Mouse (Mus musculus) limb, embryonic 11.5 days (tissue): ENCODE results near the gene Zfp78. TPM values are rescaled to one million over a fixed set of nuclear protein-coding genes. Genes with fewer than 3 reads are reported as not detected.
"Not testable (repeated sequence)": the region's sequence is repeated elsewhere in the genome, so short reads cannot be mapped to it uniquely, and the experiment has no call there.

Source experiments
- ATAC-seq: fragments of 200-750 bp; cut with Nextera tagmentation; 2 replicates; pipeline ENCODE4 v1.8.0; 2017; ENCODE audit warnings: low read depth; ENCODE audit not compliant: insufficient number of reproducible peaks, low FRiP score, low TSS enrichment
- DNase-seq: peaks from one replicate; pipeline ENCODE4 v3.0.0-alpha.2; 2015; ENCODE audit warnings: low spot score
- H3K27ac ChIP-seq: fragments of 300-500 bp; sonication (generic); replicated peaks from 2 replicates; pipeline ENCODE4 v1.5.1; 2014; ENCODE audit warnings: low read depth, mild to moderate bottlenecking, low read length
- H3K27me3 ChIP-seq: fragments of 300-500 bp; sonication (generic); 2 replicates; pipeline ENCODE4 v1.6.1; 2014; ENCODE audit warnings: mild to moderate bottlenecking, low read length, mixed read lengths; ENCODE audit not compliant: control insufficient read depth, insufficient read depth
- H3K36me3 ChIP-seq: fragments of 300-500 bp; sonication (generic); 2 replicates; pipeline ENCODE4 v1.6.1; 2014; ENCODE audit warnings: mild to moderate bottlenecking, low read length, moderate library complexity, mixed read lengths; ENCODE audit not compliant: control insufficient read depth, insufficient read depth
- H3K4me1 ChIP-seq: fragments of 300-500 bp; sonication (generic); 2 replicates; pipeline ENCODE4 v1.6.1; 2014; ENCODE audit warnings: low read length, mixed read lengths; ENCODE audit not compliant: control insufficient read depth, insufficient read depth
- H3K4me2 ChIP-seq: fragments of 300-500 bp; sonication (generic); 2 replicates; pipeline ENCODE4 v1.6.1; 2014; ENCODE audit warnings: low read depth, mild to moderate bottlenecking, moderate library complexity; ENCODE audit not compliant: severe bottlenecking
- H3K4me3 ChIP-seq: fragments of 300-500 bp; sonication (generic); 2 replicates; pipeline ENCODE4 v1.5.1; 2014; ENCODE audit warnings: low read depth, low read length
- H3K9ac ChIP-seq: fragments of 300-500 bp; sonication (generic); 2 replicates; pipeline ENCODE4 v1.6.1; 2014; ENCODE audit warnings: mild to moderate bottlenecking, low read length
- H3K9me3 ChIP-seq: fragments of 300-500 bp; sonication (generic); 2 replicates; pipeline ENCODE4 v1.6.1; 2016; ENCODE audit warnings: low read length; ENCODE audit not compliant: control insufficient read depth
- WGBS: fragments of 180-500 bp; shearing (Covaris S2); extraction: QIAGEN DNeasy Blood & Tissue Kit; methylation state at CpG from one replicate; pipeline ENCODE4 v1.1.7; 2014; 5-methylcytosine and 5-hydroxymethylcytosine counted together
- polyA plus RNA-seq: library from polyadenylated mRNA; unstranded; fragments of >200 nt; fragmentation: Nextera tagmentation; extraction: Ambion mirVana; gene quantifications from 2 replicates; pipeline ENCODE4 v1.2.1, GENCODE M21; 2014

The Zfp78 gene
- polyA plus RNA-seq, 1 experiment from 2014 or later, result 1.6 TPM

DNA sequence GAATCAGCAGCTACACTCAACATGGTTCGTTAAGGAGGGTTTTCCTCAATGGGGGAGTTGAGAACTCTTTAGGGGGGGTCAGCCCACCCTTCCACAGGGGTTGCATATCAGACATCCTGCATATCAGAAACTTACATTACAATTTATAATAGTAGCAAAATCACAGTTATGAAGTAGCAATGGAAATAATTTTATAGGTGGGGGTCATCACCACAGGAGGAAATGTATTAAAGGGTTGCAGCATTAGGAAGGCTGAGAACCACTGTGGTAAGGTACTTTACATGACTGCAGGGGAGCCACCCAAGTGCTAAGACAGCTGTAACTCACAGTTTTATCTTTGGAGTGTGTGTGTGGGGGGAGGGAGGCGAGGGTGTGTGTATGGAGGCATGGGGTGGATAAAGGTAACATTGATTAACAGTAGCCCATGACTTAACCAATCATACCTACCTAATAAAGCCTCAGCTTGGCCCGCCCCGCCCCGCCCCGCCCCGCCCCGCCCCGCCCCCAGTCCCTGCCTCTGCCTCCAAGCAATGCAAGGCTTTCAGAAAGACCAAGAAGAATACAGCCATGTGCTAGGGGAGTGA lies 2.5 kb upstream of the Zfp78 start:
- H3K9me3 ChIP-seq, result no peaks in the 10 kb centered on the region
- H3K36me3 ChIP-seq, result no peaks in the 10 kb centered on the region
- no peaks in the 10 kb centered on the region for H3K27me3 ChIP-seq
- ATAC-seq (no peak), DNase-seq (no peak)
- H3K4me1 ChIP-seq, result no peaks in the 10 kb centered on the region
- H3K27ac ChIP-seq, result no peak overlapping the region
- no peak overlapping the region for H3K4me2 ChIP-seq
- H3K9ac ChIP-seq, result no peak overlapping the region
- WGBS, result 13% methylated on average over 9 of the region's 9 CpGs
- no peak overlapping the region for H3K4me3 ChIP-seq

- H3K27ac ChIP-seq, result no peak overlapping the region
- no peaks in the 10 kb centered on the region for H3K4me1 ChIP-seq
- H3K36me3 ChIP-seq, result no peaks in the 10 kb centered on the region
- DNase-seq (no peak), ATAC-seq (no peak)
- H3K9me3 ChIP-seq, result no peaks in the 10 kb centered on the region
- H3K9ac ChIP-seq, result no peak overlapping the region
- 27% methylated on average over 7 of the region's 7 CpGs for WGBS
- no peaks in the 10 kb centered on the region for H3K27me3 ChIP-seq
- H3K4me2 ChIP-seq, result peak overlapping the region; percentile 43
- peak overlapping the region; percentile 29 for H3K4me3 ChIP-seq
These were observed 1.3 kb upstream of the Zfp78 start for GRCm38 (mm10) chr7:6361756-6362155.

- Histone ChIP-seq H3K4me2 (peak overlapping the region; percentile 47), H3K27ac (no peak overlapping the region), H3K4me1 (no peaks in the 10 kb centered on the region), H3K9ac (peak overlapping the region; percentile 43), H3K36me3 (no peaks in the 10 kb centered on the region), H3K27me3 (no peaks in the 10 kb centered on the region), H3K4me3 (peak overlapping the region; percentile 29), H3K9me3 (no peaks in the 10 kb centered on the region)
- DNase-seq, result peak; percentile 98
- ATAC-seq, result peak; percentile 96
- WGBS, result under 1% methylated on average over 38 of the region's 38 CpGs
These were observed 623 bp upstream of the Zfp78 start for GRCm38 (mm10) chr7:6362268-6363046.

- H3K4me2 ChIP-seq, result no peak overlapping the region
- WGBS, result 74% methylated on average over 1 of the region's 1 CpGs
- no peaks in the 10 kb centered on the region for H3K9me3 ChIP-seq
- ATAC-seq (no peak), DNase-seq (no peak)
- H3K4me1 ChIP-seq, result no peaks in the 10 kb centered on the region
- no peak overlapping the region for H3K9ac ChIP-seq
- H3K4me3 ChIP-seq, result no peak overlapping the region
- H3K27ac ChIP-seq, result no peak overlapping the region
- no peaks in the 10 kb centered on the region for H3K27me3 ChIP-seq
- no peaks in the 10 kb centered on the region for H3K36me3 ChIP-seq
These were observed 1.7 kb downstream of the Zfp78 start for GRCm38 (mm10) chr7:6364761-6365160.

GRCm38 (mm10) chr7:6367185-6367584 lies 4.1 kb downstream of the Zfp78 start:
- no peaks in the 10 kb centered on the region for H3K9me3 ChIP-seq
- WGBS, result 93% methylated on average over 5 of the region's 5 CpGs
- no peak for ATAC-seq
- H3K36me3 ChIP-seq, result no peaks in the 10 kb centered on the region
- H3K4me1 ChIP-seq, result no peaks in the 10 kb centered on the region
- no peaks in the 10 kb centered on the region for H3K27me3 ChIP-seq
- no peak overlapping the region for H3K27ac ChIP-seq
- no peak for DNase-seq
- no peak overlapping the region for H3K9ac ChIP-seq
- H3K4me3 ChIP-seq, result no peak overlapping the region
- no peak overlapping the region for H3K4me2 ChIP-seq

GRCm38 (mm10) chr7:6368146-6368545 lies 5.1 kb downstream of the Zfp78 start:
- H3K36me3 ChIP-seq, H3K4me3 ChIP-seq, H3K27ac ChIP-seq, ATAC-seq, H3K27me3 ChIP-seq, DNase-seq, H3K9me3 ChIP-seq, H3K4me1 ChIP-seq, H3K4me2 ChIP-seq, H3K9ac ChIP-seq: not testable (repeated sequence)
- WGBS, result 80% methylated on average over 5 of the region's 5 CpGs

GRCm38 (mm10) chr7:6369460-6369859 lies 6.4 kb downstream of the Zfp78 start:
- Histone ChIP-seq H3K4me1 (no peaks in the 10 kb centered on the region), H3K4me2 (no peak overlapping the region), H3K4me3 (no peak overlapping the region), H3K9me3 (no peaks in the 10 kb centered on the region), H3K36me3 (no peaks in the 10 kb centered on the region), H3K27ac (no peak overlapping the region), H3K9ac (no peak overlapping the region), H3K27me3 (no peaks in the 10 kb centered on the region)
- no peak for DNase-seq
- no peak for ATAC-seq
- WGBS, result 79% methylated on average over 3 of the region's 3 CpGs

DNA sequence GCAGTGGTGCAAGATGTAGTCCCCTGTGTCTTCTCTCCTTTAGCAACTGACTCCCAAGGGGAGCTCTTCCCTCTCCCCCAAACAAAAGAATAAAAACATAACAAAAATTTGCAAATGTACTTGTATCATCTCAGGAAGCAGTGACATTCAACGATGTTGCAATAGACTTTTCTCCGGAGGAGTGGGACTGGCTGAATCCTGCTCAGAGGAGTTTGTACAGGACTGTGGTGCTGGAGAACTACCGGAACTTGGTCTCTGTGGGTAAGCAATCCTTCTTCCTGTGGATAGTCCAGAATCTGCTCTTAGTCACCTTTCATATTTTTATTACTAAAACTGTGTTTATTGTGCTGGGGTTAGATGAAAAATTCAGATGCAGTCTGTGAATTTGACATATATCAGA lies 9.9 kb downstream of the Zfp78 start:
- ATAC-seq, result no peak
- Histone ChIP-seq H3K9ac (no peak overlapping the region), H3K9me3 (no peaks in the 10 kb centered on the region), H3K27me3 (no peaks in the 10 kb centered on the region), H3K4me2 (no peak overlapping the region), H3K36me3 (no peaks in the 10 kb centered on the region), H3K4me3 (no peak overlapping the region), H3K27ac (no peak overlapping the region), H3K4me1 (no peaks in the 10 kb centered on the region)
- WGBS, result 91% methylated on average over 3 of the region's 3 CpGs
- DNase-seq, result no peak
